Mouse (Mus musculus): ENCODE data around the gene Tnfrsf21. TPM values are rescaled to one million over a fixed set of nuclear protein-coding genes. Genes with fewer than 3 reads are reported as not detected.

Gene Tnfrsf21
- polyA plus RNA-seq, 1 experiment from 2014 or later: 26.0 TPM

GRCm38 (mm10) chr17:43097101-43097688, 80.8 kb downstream of the Tnfrsf21 start:
- DNase-seq (ENCODE audit: low spot score) (no peak), ATAC-seq (ENCODE audit: low read depth) (no peak)
- H3K27ac ChIP-seq (replicated peaks; ENCODE audit: low read depth, low read length): no peak overlapping the region
- H3K9ac ChIP-seq (ENCODE audit: low read depth, low read length): no peak overlapping the region
- H3K27me3 ChIP-seq (replicated peaks; ENCODE audit: control insufficient read depth, insufficient read depth, low read length): no peaks in the 10 kb centered on the region
- WGBS: 63% methylated on average over 4 of the region's 4 CpGs
- H3K4me1 ChIP-seq (ENCODE audit: control insufficient read depth, insufficient read depth, low read length): no peaks in the 10 kb centered on the region
- no peak overlapping the region for H3K4me3 ChIP-seq (ENCODE audit: low read depth, low read length)
- no peaks in the 10 kb centered on the region for H3K9me3 ChIP-seq (ENCODE audit: control insufficient read depth, low read length)
- H3K4me2 ChIP-seq (ENCODE audit: low read depth, low read length): no peak overlapping the region
- H3K36me3 ChIP-seq (ENCODE audit: control insufficient read depth, insufficient read depth, low read length): no peaks in the 10 kb centered on the region

GRCm38 (mm10) chr17:43106108-43106507, 89.8 kb downstream of the Tnfrsf21 start:
- no peak for DNase-seq (ENCODE audit: low spot score)
- no peak for ATAC-seq (ENCODE audit: low read depth)
- H3K4me2 ChIP-seq (ENCODE audit: low read depth, low read length): no peak overlapping the region
- no peak overlapping the region for H3K9ac ChIP-seq (ENCODE audit: low read depth, low read length)
- no peaks in the 10 kb centered on the region for H3K27me3 ChIP-seq (replicated peaks; ENCODE audit: control insufficient read depth, insufficient read depth, low read length)
- 65% methylated on average over 3 of the region's 3 CpGs for WGBS
- H3K36me3 ChIP-seq (ENCODE audit: control insufficient read depth, insufficient read depth, low read length): no peaks in the 10 kb centered on the region
- no peak overlapping the region for H3K4me3 ChIP-seq (ENCODE audit: low read depth, low read length)
- no peaks in the 10 kb centered on the region for H3K4me1 ChIP-seq (ENCODE audit: control insufficient read depth, insufficient read depth, low read length)
- H3K27ac ChIP-seq (replicated peaks; ENCODE audit: low read depth, low read length): no peak overlapping the region
- H3K9me3 ChIP-seq (ENCODE audit: control insufficient read depth, low read length): no peaks in the 10 kb centered on the region

GRCm38 (mm10) chr17:43107338-43107737, 91.0 kb downstream of the Tnfrsf21 start:
- Histone ChIP-seq H3K4me1 (ENCODE audit: control insufficient read depth, insufficient read depth, low read length) (no peaks in the 10 kb centered on the region), H3K27ac (replicated peaks; ENCODE audit: low read depth, low read length) (no peak overlapping the region), H3K9ac (ENCODE audit: low read depth, low read length) (no peak overlapping the region), H3K9me3 (ENCODE audit: control insufficient read depth, low read length) (no peaks in the 10 kb centered on the region), H3K27me3 (replicated peaks; ENCODE audit: control insufficient read depth, insufficient read depth, low read length) (no peaks in the 10 kb centered on the region), H3K4me2 (ENCODE audit: low read depth, low read length) (no peak overlapping the region), H3K36me3 (ENCODE audit: control insufficient read depth, insufficient read depth, low read length) (no peaks in the 10 kb centered on the region), H3K4me3 (ENCODE audit: low read depth, low read length) (no peak overlapping the region)
- DNase-seq (ENCODE audit: low spot score) (no peak), ATAC-seq (ENCODE audit: low read depth) (no peak)
- 75% methylated on average over 5 of the region's 5 CpGs for WGBS

DNA sequence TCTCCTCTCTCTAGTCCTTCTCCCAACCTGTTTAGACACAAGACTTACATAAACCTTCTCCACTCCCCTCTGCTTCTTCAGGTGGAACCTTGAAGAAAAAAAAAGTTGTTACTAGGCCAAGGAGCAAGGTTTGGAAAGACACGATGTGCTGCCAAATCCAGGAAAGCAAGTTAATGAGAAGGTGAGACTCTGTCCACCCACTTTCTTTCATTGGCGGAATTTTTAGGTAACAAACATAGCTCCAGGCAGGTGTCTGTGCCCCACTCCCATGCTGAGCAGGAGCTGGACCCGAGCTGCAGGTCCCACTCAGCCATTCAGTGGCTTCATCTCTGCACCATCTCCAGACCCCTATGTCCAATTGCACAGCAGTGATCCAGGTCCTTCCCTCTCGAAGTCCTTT, 93.1 kb downstream of the Tnfrsf21 start:
- H3K27me3 ChIP-seq (replicated peaks; ENCODE audit: control insufficient read depth, insufficient read depth, low read length): no peaks in the 10 kb centered on the region
- H3K4me1 ChIP-seq (ENCODE audit: control insufficient read depth, insufficient read depth, low read length): no peaks in the 10 kb centered on the region
- ATAC-seq (ENCODE audit: low read depth) (no peak), DNase-seq (ENCODE audit: low spot score) (no peak)
- H3K9ac ChIP-seq (ENCODE audit: low read depth, low read length): no peak overlapping the region
- H3K36me3 ChIP-seq (ENCODE audit: control insufficient read depth, insufficient read depth, low read length): no peaks in the 10 kb centered on the region
- WGBS: 71% methylated on average over 4 of the region's 4 CpGs
- no peaks in the 10 kb centered on the region for H3K9me3 ChIP-seq (ENCODE audit: control insufficient read depth, low read length)
- H3K4me2 ChIP-seq (ENCODE audit: low read depth, low read length): no peak overlapping the region
- H3K4me3 ChIP-seq (ENCODE audit: low read depth, low read length): no peak overlapping the region
- H3K27ac ChIP-seq (replicated peaks; ENCODE audit: low read depth, low read length): no peak overlapping the region

- no peaks in the 10 kb centered on the region for H3K9me3 ChIP-seq (ENCODE audit: control insufficient read depth, low read length)
- H3K4me2 ChIP-seq (ENCODE audit: low read depth, low read length): no peak overlapping the region
- H3K9ac ChIP-seq (ENCODE audit: low read depth, low read length): no peak overlapping the region
- H3K4me1 ChIP-seq (ENCODE audit: control insufficient read depth, insufficient read depth, low read length): no peaks in the 10 kb centered on the region
- no peak overlapping the region for H3K27ac ChIP-seq (replicated peaks; ENCODE audit: low read depth, low read length)
- H3K36me3 ChIP-seq (ENCODE audit: control insufficient read depth, insufficient read depth, low read length): no peaks in the 10 kb centered on the region
- DNase-seq (ENCODE audit: low spot score) (no peak), ATAC-seq (ENCODE audit: low read depth) (no peak)
- H3K4me3 ChIP-seq (ENCODE audit: low read depth, low read length): no peak overlapping the region
- 80% methylated on average over 9 of the region's 9 CpGs for WGBS
- H3K27me3 ChIP-seq (replicated peaks; ENCODE audit: control insufficient read depth, insufficient read depth, low read length): no peaks in the 10 kb centered on the region
These were observed 94.0 kb downstream of the Tnfrsf21 start for GRCm38 (mm10) chr17:43110168-43110885.

GRCm38 (mm10) chr17:43113391-43113984, 97.1 kb downstream of the Tnfrsf21 start:
- Histone ChIP-seq H3K4me1 (ENCODE audit: control insufficient read depth, insufficient read depth, low read length) (no peaks in the 10 kb centered on the region), H3K9ac (ENCODE audit: low read depth, low read length) (no peak overlapping the region), H3K27me3 (replicated peaks; ENCODE audit: control insufficient read depth, insufficient read depth, low read length) (no peaks in the 10 kb centered on the region), H3K4me2 (ENCODE audit: low read depth, low read length) (no peak overlapping the region), H3K9me3 (ENCODE audit: control insufficient read depth, low read length) (no peaks in the 10 kb centered on the region), H3K36me3 (ENCODE audit: control insufficient read depth, insufficient read depth, low read length) (no peaks in the 10 kb centered on the region), H3K27ac (replicated peaks; ENCODE audit: low read depth, low read length) (no peak overlapping the region), H3K4me3 (ENCODE audit: low read depth, low read length) (no peak overlapping the region)
- WGBS: 81% methylated on average over 9 of the region's 9 CpGs
- no peak for ATAC-seq (ENCODE audit: low read depth)
- no peak for DNase-seq (ENCODE audit: low spot score)

DNA sequence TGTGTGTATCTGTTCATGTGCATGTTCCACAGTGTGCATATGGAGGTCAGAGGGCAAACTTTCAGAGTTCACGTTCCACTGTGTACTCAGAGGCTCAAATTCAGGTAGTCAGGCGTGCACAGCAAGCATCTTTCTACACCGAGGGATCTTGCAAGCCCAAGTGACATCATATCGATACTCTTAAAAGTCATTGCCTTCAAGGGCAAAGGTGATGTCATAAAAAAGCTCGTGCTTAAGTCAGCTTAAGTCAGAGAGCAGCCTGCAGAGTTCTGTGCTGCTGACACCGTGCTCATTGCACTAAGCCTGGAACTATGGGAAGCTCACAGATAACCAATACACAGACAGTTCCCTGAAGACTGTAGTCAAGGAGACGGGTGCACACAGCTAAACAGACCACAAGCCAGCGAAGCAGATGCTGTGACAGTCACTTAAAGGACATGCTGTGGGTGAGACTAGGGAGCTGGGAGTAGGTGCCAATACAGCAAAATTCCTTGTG, 97.8 kb downstream of the Tnfrsf21 start:
- WGBS: 72% methylated on average over 8 of the region's 8 CpGs
- H3K9ac ChIP-seq (ENCODE audit: low read depth, low read length): no peak overlapping the region
- no peak overlapping the region for H3K27ac ChIP-seq (replicated peaks; ENCODE audit: low read depth, low read length)
- H3K9me3 ChIP-seq (ENCODE audit: control insufficient read depth, low read length): no peaks in the 10 kb centered on the region
- DNase-seq (ENCODE audit: low spot score) (no peak), ATAC-seq (ENCODE audit: low read depth) (peak; percentile 55; the same call in 1 of the 2 replicates)
- H3K36me3 ChIP-seq (ENCODE audit: control insufficient read depth, insufficient read depth, low read length): no peaks in the 10 kb centered on the region
- H3K4me1 ChIP-seq (ENCODE audit: control insufficient read depth, insufficient read depth, low read length): no peaks in the 10 kb centered on the region
- no peak overlapping the region for H3K4me3 ChIP-seq (ENCODE audit: low read depth, low read length)
- no peaks in the 10 kb centered on the region for H3K27me3 ChIP-seq (replicated peaks; ENCODE audit: control insufficient read depth, insufficient read depth, low read length)
- no peak overlapping the region for H3K4me2 ChIP-seq (ENCODE audit: low read depth, low read length)

DNA sequence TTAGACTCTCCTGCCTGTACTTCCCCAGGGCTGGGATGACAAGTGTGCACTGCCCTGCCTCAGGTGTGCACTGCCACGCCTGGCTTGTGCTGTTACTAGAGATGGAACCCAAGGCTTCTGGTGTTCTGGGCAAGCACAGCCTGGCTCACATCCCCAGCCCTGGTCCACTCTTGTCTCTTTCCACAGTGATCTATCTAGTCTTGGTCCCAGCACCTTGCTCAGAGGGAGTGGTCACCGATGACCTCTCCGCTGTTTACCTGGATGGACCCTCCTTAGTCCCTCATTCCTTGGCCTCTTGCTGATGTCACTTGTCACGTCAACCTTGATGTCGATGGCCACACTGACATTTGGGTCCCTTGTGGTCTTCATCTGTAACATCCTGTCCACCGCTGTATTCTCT, 98.6 kb downstream of the Tnfrsf21 start:
- H3K4me1 ChIP-seq (ENCODE audit: control insufficient read depth, insufficient read depth, low read length): no peaks in the 10 kb centered on the region
- H3K4me3 ChIP-seq (ENCODE audit: low read depth, low read length): no peak overlapping the region
- H3K9me3 ChIP-seq (ENCODE audit: control insufficient read depth, low read length): no peaks in the 10 kb centered on the region
- no peaks in the 10 kb centered on the region for H3K36me3 ChIP-seq (ENCODE audit: control insufficient read depth, insufficient read depth, low read length)
- DNase-seq (ENCODE audit: low spot score) (no peak), ATAC-seq (ENCODE audit: low read depth) (no peak)
- H3K27me3 ChIP-seq (replicated peaks; ENCODE audit: control insufficient read depth, insufficient read depth, low read length): no peaks in the 10 kb centered on the region
- H3K27ac ChIP-seq (replicated peaks; ENCODE audit: low read depth, low read length): no peak overlapping the region
- WGBS: 95% methylated on average over 6 of the region's 6 CpGs
- H3K4me2 ChIP-seq (ENCODE audit: low read depth, low read length): no peak overlapping the region
- H3K9ac ChIP-seq (ENCODE audit: low read depth, low read length): no peak overlapping the region

Measured in embryonic facial prominence, embryonic 14.5 days (tissue).